Comparison of ENCODE assay signal across 20 mouse cellular contexts in genomic region chr7:119807396-119807795, GRCm38 (mm10). TPM values are rescaled to one million over a fixed set of nuclear protein-coding genes. Genes with fewer than 3 reads are reported as not detected.
"Had no signal": no experiment of that assay in that cellular context is flagged by ENCODE, and none has a peak within 500 bp of the region (broad histone marks: within the 10 kb centered on the region; RNA-seq: fewer than 3 reads in every experiment).

No protein-coding gene starts in this region.

- DNase-seq: left cerebral cortex, postnatal 4 days; liver; liver, embryonic 13.5 days; liver, postnatal 0 days; lung, adult 18-20 months; lung, adult 2 months; lung, embryonic 14.5 days; lung, postnatal 10 days; lung, postnatal 14 days; lung, postnatal 36 days; lung, postnatal 4 days; midbrain, embryonic 14.5 days had no signal

RNA-seq across cellular contexts. Expression of gene Acsm3, which starts 46.7 kb away (rescaled TPM):
- total RNA-seq: left cerebral cortex, postnatal 10 days; left cerebral cortex, postnatal 14 days; left cerebral cortex, postnatal 25 days; left cerebral cortex, postnatal 36 days; left cerebral cortex, postnatal 4 days; megakaryocyte progenitor cell, adult 5-6 weeks; megakaryocyte, adult 5-6 weeks; megakaryocyte-erythroid progenitor cell, adult 5-6 weeks; midbrain, postnatal 0 days had no signal
